Mouse (Mus musculus): Measurements from ENCODE around the gene Nrp2. TPM values are rescaled to one million over a fixed set of nuclear protein-coding genes. Genes with fewer than 3 reads are reported as not detected.

Nrp2 gene
- total and polyA plus RNA-seq, 3 experiments: not detected

DNA sequence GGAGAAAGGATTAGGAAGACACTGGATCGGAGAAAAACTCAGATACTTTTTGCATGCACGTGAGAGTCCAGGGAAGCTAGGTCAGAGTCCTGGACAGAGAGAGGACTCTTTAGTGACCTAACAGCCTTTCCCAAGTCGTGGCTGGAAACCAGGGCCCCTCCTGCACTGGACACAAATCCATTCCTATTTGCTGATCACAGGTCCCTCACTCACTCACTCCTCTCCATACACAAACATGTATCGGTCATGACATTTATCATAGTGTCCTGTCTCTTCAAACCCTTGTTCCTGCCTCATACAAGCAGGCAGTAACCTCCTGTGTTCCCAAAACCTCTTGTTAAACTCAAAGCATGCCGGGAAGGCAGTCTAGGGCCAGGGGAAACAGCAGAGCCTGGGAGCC, 36.3 kb upstream of the Nrp2 start:
- Histone ChIP-seq H3K79me2 (ENCODE audit: control insufficient read depth, insufficient read depth, low read length, poor library complexity) (no peaks in the 10 kb centered on the region), H3K27me3 (ENCODE audit: control insufficient read depth in 1 of 2, insufficient read depth in 2 of 2, low read length in 2 of 2) (no peaks in the 10 kb centered on the region), H3K36me3 (ENCODE audit: control insufficient read depth in 1 of 2, insufficient read depth in 2 of 2, low read length in 2 of 2) (no peaks in the 10 kb centered on the region), H3K9me3 (replicated peaks; ENCODE audit: insufficient read depth, low read length) (no peaks in the 10 kb centered on the region), H3K4me1 (ENCODE audit: control insufficient read depth in 1 of 2, insufficient read depth in 2 of 2, low read length in 2 of 2) (no peaks in the 10 kb centered on the region), H3K4me3 (ENCODE audit: control insufficient read depth in 1 of 2, insufficient read depth in 1 of 2, low read depth in 2 of 2, low read length in 2 of 2) (no peak overlapping the region), H3K27ac (ENCODE audit: control insufficient read depth, low read depth, low read length) (no peak overlapping the region), H3K9ac (ENCODE audit: control insufficient read depth, low read depth, low read length, poor library complexity, severe bottlenecking) (no peak overlapping the region)
- TF ChIP-seq SIN3A (IDR thresholded peaks at IDR 0.05; ENCODE audit: low read length) (no peak), CTCF (IDR thresholded peaks at IDR 0.05 in 2 of 3, conservative IDR thresholded peaks at IDR 0.05 in 1 of 3; ENCODE audit: control insufficient read depth in 1 of 3, insufficient read depth in 1 of 3, low read depth in 2 of 3, low read length in 3 of 3, poor library complexity in 1 of 3, severe bottlenecking in 1 of 3) (no peak), TAL1 (IDR thresholded peaks at IDR 0.05; ENCODE audit: low read length) (no peak), MEF2A (IDR thresholded peaks at IDR 0.05; ENCODE audit: extremely low read depth, insufficient replicate concordance, low read depth, low read length, poor library complexity, severe bottlenecking) (no peak), GABPA (IDR thresholded peaks at IDR 0.05; ENCODE audit: low read depth, low read length) (no peak), JUND (IDR thresholded peaks at IDR 0.05; ENCODE audit: low read depth, low read length) (no peak), ZKSCAN1 (IDR thresholded peaks at IDR 0.05; ENCODE audit: low read depth, low read length) (no peak), UBTF (IDR thresholded peaks at IDR 0.05; ENCODE audit: borderline replicate concordance, insufficient read depth, low read depth, low read length) (no peak), USF2 (IDR thresholded peaks at IDR 0.05; ENCODE audit: borderline replicate concordance in 1 of 2, insufficient read depth in 1 of 2, low read depth in 1 of 2, low read length in 2 of 2) (no peak), USF1 (IDR thresholded peaks at IDR 0.05; ENCODE audit: low read depth, low read length) (no peak), POLR2A (IDR thresholded peaks at IDR 0.05; ENCODE audit: control insufficient read depth in 1 of 2, insufficient read depth in 1 of 2, low read depth in 1 of 2, low read length in 2 of 2, poor library complexity in 1 of 2) (no peak), TCF12 (IDR thresholded peaks at IDR 0.05; ENCODE audit: low read depth, low read length) (no peak), CHD2 (IDR thresholded peaks at IDR 0.05; ENCODE audit: low read length) (no peak)
- DNase-seq (ENCODE audit: low read depth, low spot score): no peak

DNA sequence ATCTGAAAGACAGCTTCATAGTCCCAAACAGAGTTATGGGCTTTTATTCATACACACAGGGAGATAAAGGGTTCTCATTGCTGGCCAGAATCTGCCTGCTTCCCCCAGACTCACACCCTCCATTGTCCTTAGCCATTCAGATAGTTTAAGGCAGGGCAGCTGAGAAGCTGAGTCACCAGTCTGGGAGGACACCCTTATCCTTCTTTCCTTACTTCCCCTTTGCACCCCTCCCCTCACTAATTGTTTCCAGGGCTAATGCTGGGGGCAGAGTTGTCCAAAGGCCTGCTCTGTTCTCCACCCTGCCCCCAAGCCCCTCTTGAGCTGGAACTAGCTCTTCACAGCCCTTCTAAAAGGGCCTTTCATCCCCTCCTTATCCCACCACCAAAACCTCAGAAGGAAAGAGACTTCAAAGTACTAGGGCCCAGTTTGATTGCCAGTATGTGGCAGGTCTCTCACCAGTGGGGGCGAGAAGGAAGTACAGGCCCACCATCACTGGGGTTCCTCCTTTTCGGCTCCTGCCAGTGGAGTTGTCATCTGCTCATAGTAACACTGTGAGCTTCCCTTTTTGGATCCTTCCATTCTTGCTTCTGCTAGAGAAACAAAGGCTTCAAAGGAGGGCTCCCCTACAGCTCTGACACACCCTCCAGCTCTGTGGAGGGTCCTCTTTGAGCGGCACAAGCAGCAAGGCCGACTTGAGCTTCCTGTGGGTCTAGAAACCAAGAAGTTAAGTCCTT, 24.3 kb upstream of the Nrp2 start:
- H3K36me3 ChIP-seq (ENCODE audit: control insufficient read depth in 1 of 2, insufficient read depth in 2 of 2, low read length in 2 of 2): no peaks in the 10 kb centered on the region
- no peak overlapping the region for H3K9ac ChIP-seq (ENCODE audit: control insufficient read depth, low read depth, low read length, poor library complexity, severe bottlenecking)
- DNase-seq (ENCODE audit: low read depth, low spot score): no peak
- H3K4me1 ChIP-seq (ENCODE audit: control insufficient read depth in 1 of 2, insufficient read depth in 2 of 2, low read length in 2 of 2): no peaks in the 10 kb centered on the region
- no peak overlapping the region for H3K27ac ChIP-seq (ENCODE audit: control insufficient read depth, low read depth, low read length)
- no peak overlapping the region for H3K4me3 ChIP-seq (ENCODE audit: control insufficient read depth in 1 of 2, insufficient read depth in 1 of 2, low read depth in 2 of 2, low read length in 2 of 2)
- TF ChIP-seq USF2 (IDR thresholded peaks at IDR 0.05; ENCODE audit: borderline replicate concordance in 1 of 2, insufficient read depth in 1 of 2, low read depth in 1 of 2, low read length in 2 of 2): no peak
- no peaks in the 10 kb centered on the region for H3K9me3 ChIP-seq (replicated peaks; ENCODE audit: insufficient read depth, low read length)
- H3K27me3 ChIP-seq (ENCODE audit: control insufficient read depth in 1 of 2, insufficient read depth in 2 of 2, low read length in 2 of 2): no peaks in the 10 kb centered on the region
- H3K79me2 ChIP-seq (ENCODE audit: control insufficient read depth, insufficient read depth, low read length, poor library complexity): no peaks in the 10 kb centered on the region

DNA sequence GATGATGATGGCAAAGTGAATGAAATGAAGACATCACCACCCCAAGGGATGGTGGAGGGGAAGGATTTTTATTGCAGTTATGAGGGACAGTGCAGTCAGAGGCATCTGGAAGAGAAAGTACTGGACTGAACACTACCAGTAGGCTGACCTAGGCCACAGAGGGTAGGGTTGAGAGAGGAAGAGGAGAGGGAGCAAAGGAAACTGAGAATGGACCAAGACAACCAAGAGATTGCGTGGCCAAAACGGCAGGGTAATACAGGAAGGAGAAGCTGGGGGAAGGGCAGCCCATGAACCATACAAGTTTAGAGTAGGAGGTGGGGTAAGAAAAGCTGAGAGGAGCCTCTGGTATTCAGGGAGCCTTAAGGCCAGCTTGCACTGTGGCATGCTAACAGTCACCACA, 23.6 kb upstream of the Nrp2 start:
- Histone ChIP-seq H3K79me2 (ENCODE audit: control insufficient read depth, insufficient read depth, low read length, poor library complexity) (no peaks in the 10 kb centered on the region), H3K27ac (ENCODE audit: control insufficient read depth, low read depth, low read length) (no peak overlapping the region), H3K4me1 (ENCODE audit: control insufficient read depth in 1 of 2, insufficient read depth in 2 of 2, low read length in 2 of 2) (no peaks in the 10 kb centered on the region), H3K27me3 (ENCODE audit: control insufficient read depth in 1 of 2, insufficient read depth in 2 of 2, low read length in 2 of 2) (no peaks in the 10 kb centered on the region), H3K9ac (ENCODE audit: control insufficient read depth, low read depth, low read length, poor library complexity, severe bottlenecking) (no peak overlapping the region), H3K9me3 (replicated peaks; ENCODE audit: insufficient read depth, low read length) (no peaks in the 10 kb centered on the region), H3K36me3 (ENCODE audit: control insufficient read depth in 1 of 2, insufficient read depth in 2 of 2, low read length in 2 of 2) (no peaks in the 10 kb centered on the region), H3K4me3 (ENCODE audit: control insufficient read depth in 1 of 2, insufficient read depth in 1 of 2, low read depth in 2 of 2, low read length in 2 of 2) (no peak overlapping the region)
- DNase-seq (ENCODE audit: low read depth, low spot score): no peak
- no peak for TF ChIP-seq E2F4 (IDR thresholded peaks at IDR 0.05; ENCODE audit: borderline replicate concordance, low read depth, low read length)
- TF ChIP-seq SMC3 (IDR thresholded peaks at IDR 0.05; ENCODE audit: low read depth, low read length): no peak
- no peak for TF ChIP-seq MAZ (IDR thresholded peaks at IDR 0.05; ENCODE audit: low read depth, low read length)
- TF ChIP-seq BHLHE40 (IDR thresholded peaks at IDR 0.05; ENCODE audit: borderline replicate concordance, low read depth, low read length): no peak
- TF ChIP-seq USF2 (IDR thresholded peaks at IDR 0.05; ENCODE audit: borderline replicate concordance in 1 of 2, insufficient read depth in 1 of 2, low read depth in 1 of 2, low read length in 2 of 2): no peak
- TF ChIP-seq MEF2A (IDR thresholded peaks at IDR 0.05; ENCODE audit: extremely low read depth, insufficient replicate concordance, low read depth, low read length, poor library complexity, severe bottlenecking): no peak
- no peak for TF ChIP-seq MYB (IDR thresholded peaks at IDR 0.05; ENCODE audit: low read depth, low read length)
- no peak for TF ChIP-seq GABPA (IDR thresholded peaks at IDR 0.05; ENCODE audit: low read depth, low read length)
- TF ChIP-seq RCOR1 (IDR thresholded peaks at IDR 0.05; ENCODE audit: low read depth, low read length): no peak
- TF ChIP-seq ELF1 (IDR thresholded peaks at IDR 0.05; ENCODE audit: low read depth, low read length): no peak
- no peak for TF ChIP-seq USF1 (IDR thresholded peaks at IDR 0.05; ENCODE audit: low read depth, low read length)
- no peak for TF ChIP-seq ZNF384 (IDR thresholded peaks at IDR 0.05; ENCODE audit: low read depth, low read length)
- no peak for TF ChIP-seq POLR2AphosphoS2 (IDR thresholded peaks at IDR 0.05; ENCODE audit: low read length)
- TF ChIP-seq RAD21 (IDR thresholded peaks at IDR 0.05; ENCODE audit: low read depth, low read length): no peak
- no peak for TF ChIP-seq NELFE (IDR thresholded peaks at IDR 0.05; ENCODE audit: low read depth, low read length)
